Mouse (Mus musculus) forebrain, embryonic 10.5 days (tissue): ENCODE measurements around the gene Taf9b. TPM values are rescaled to one million over a fixed set of nuclear protein-coding genes. Genes with fewer than 3 reads are reported as not detected.
"Not testable (repeated sequence)": the region's sequence is repeated elsewhere in the genome, so short reads cannot be mapped to it uniquely, and the experiment has no call there.

Source experiments
- DNase-seq: peaks from one replicate; pipeline ENCODE4 v3.0.0-alpha.2; 2017; ENCODE audit warnings: low spot score; ENCODE audit errors: extremely low spot score
- H3K27ac ChIP-seq: fragments of 300-500 bp; sonication (generic); 2 replicates; pipeline ENCODE4 v1.5.1; 2016; ENCODE audit warnings: mild to moderate bottlenecking
- H3K27me3 ChIP-seq: fragments of 300-500 bp; sonication (generic); 2 replicates; pipeline ENCODE4 v1.6.1; 2016; ENCODE audit warnings: mild to moderate bottlenecking; ENCODE audit not compliant: poor library complexity, severe bottlenecking
- H3K36me3 ChIP-seq: fragments of 300-500 bp; sonication (generic); replicated peaks from 2 replicates; pipeline ENCODE4 v1.6.1; 2016; ENCODE audit warnings: mild to moderate bottlenecking, moderate library complexity
- H3K4me1 ChIP-seq: fragments of 300-500 bp; sonication (generic); 2 replicates; pipeline ENCODE4 v1.6.1; 2016
- H3K4me3 ChIP-seq: fragments of 300-500 bp; sonication (generic); 2 replicates; pipeline ENCODE4 v1.5.1; 2016; ENCODE audit warnings: mild to moderate bottlenecking, moderate library complexity
- H3K9me3 ChIP-seq: fragments of 300-500 bp; sonication (generic); 2 replicates; pipeline ENCODE4 v1.6.1; 2016; ENCODE audit warnings: mild to moderate bottlenecking, moderate library complexity
- WGBS: fragments of 180-500 bp; shearing (Covaris S2); methylation state at CpG from one replicate; pipeline ENCODE4 v1.1.7; 2016; 5-methylcytosine and 5-hydroxymethylcytosine counted together
- polyA plus RNA-seq: library from polyadenylated mRNA; unstranded; fragments of >200 nt; fragmentation: Nextera tagmentation; extraction: Ambion mirVana; gene quantifications from 2 replicates; pipeline ENCODE4 v1.2.1, GENCODE M21; 2016

The Taf9b gene
- polyA plus RNA-seq = 8.1 and 8.8 TPM in 2 replicates

- Histone ChIP-seq H3K36me3 (no peaks in the 10 kb centered on the region), H3K4me3 (peak within 1 kb of the TSS; percentile 64), H3K4me1 (no peaks in the 10 kb centered on the region), H3K27me3 (peaks cover 16% of the 10 kb centered on the region; the same call in 1 of the 2 replicates), H3K27ac (no peak within 1 kb of the TSS), H3K9me3 (peaks cover 10% of the 10 kb centered on the region)
- WGBS = 89% methylated on average over 25 of the region's 25 CpGs
- no peak for DNase-seq
Measured at GRCm38 (mm10) chrX:106221058-106221457, at the start of gene Taf9b. Gene Taf9b, minus strand, starts transcription at chrX:106221158.

- no peak for DNase-seq
- Histone ChIP-seq H3K4me1 (no peaks in the 10 kb centered on the region), H3K27ac (no peak within 1 kb of the TSS), H3K4me3 (no peak within 1 kb of the TSS), H3K27me3 (peaks cover 23% of the 10 kb centered on the region), H3K9me3 (no peaks in the 10 kb centered on the region), H3K36me3 (no peaks in the 10 kb centered on the region)
- WGBS = 93% methylated on average over 4 of the region's 4 CpGs
Measured at GRCm38 (mm10) chrX:106255276-106255675, 34.3 kb upstream of the Taf9b start, which contains the start of gene Fnd3c2. Gene Fnd3c2, minus strand, starts transcription at chrX:106255376.

DNA sequence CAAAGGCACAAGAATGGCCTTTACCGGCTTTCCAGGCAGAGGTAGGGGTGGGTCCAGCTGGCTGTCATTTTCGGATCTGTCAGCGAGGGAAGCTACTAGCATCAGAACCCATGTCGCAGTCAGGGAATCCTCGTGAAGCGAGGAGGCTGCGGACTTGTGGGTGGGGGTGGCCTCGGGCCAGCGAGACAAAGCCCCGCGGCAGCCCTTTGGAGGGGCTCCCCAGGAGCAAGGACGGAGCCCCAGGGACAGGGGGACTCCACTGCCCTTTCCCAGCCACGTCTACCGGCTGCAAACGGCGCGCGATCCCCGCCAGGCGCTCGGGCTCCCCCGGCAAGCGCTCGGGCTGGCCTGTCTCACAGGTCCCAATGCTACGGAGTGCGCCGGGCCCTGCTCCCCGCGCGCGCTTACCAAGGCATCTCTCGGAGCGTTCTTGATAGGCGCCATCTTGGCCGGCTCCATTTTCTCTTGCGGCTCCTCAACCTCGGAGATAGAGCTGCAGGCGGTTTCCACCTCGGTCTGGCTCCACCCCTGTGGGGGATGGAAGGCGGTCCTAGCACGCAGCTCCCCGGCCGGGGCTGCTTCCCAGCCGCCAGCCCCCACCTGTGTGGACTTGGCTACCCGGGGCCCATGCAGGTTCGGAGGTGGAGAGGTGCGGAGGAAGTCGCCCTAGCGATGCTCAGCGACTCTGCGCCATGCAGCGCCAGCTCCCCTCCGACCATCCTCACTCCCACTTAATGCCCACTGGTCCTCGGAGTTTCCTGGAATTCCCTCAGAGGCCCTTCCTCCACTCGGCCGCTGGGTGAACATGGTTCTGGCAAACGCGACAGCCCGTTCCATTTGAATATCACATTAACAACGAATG is 1.6 kb downstream of the Taf9b start:
- Histone ChIP-seq H3K36me3 (no peaks in the 10 kb centered on the region), H3K4me3 (peak overlapping the region; percentile 64), H3K27me3 (peaks cover 10% of the 10 kb centered on the region; the same call in 1 of the 2 replicates), H3K4me1 (no peaks in the 10 kb centered on the region), H3K27ac (peak overlapping the region; percentile 91), H3K9me3 (peaks cover 10% of the 10 kb centered on the region)
- peak; percentile 66 for DNase-seq
- WGBS = 22% methylated on average over 60 of the region's 60 CpGs

DNA sequence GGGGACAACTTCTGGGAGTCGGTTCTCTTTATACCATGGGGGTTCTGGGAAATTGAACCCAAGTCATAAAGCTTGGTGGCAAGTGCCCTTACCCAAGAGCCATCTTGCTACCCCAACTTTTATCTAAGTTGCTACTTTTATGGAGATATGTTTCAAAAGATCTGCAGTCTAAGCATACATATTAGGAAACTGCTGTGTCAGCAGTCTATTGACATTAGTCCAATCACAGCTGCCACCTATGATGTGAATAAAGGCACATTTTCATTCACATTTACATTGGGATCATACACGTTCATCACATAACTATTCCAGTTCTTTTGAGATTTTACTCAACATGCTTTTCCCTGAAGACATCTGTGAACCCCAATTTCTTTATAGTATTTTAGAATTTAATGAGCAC is 11.9 kb downstream of the Taf9b start:
- Histone ChIP-seq H3K36me3 (peaks cover 21% of the 10 kb centered on the region), H3K4me1 (no peaks in the 10 kb centered on the region), H3K27ac (no peak overlapping the region), H3K4me3 (no peak overlapping the region), H3K27me3 (no peaks in the 10 kb centered on the region), H3K9me3 (no peaks in the 10 kb centered on the region)
- 83% methylated on average over 2 of the region's 2 CpGs for WGBS
- DNase-seq = no peak

DNA sequence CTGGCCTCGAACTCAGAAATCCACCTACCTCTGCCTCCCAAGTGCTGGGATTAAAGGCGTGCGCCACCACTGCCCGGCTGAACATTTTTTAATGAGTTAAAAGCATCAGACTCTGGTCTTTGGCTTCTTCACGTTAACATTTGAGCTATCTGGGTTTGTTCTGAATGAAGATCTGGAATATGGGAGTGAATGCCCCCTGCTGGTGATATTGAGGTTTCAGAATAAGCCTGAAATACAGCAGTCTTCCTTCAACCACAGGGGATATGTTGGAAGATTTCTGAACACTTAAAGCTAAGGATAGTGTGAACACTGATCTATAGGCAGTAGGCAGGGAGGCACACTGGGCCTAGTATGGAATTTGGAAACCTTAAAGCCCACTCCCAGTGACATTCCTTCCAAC is 22.1 kb downstream of the Taf9b start:
- Histone ChIP-seq H3K27me3 (no peaks in the 10 kb centered on the region; the same call in none of the 2 replicates), H3K4me1 (no peaks in the 10 kb centered on the region), H3K9me3 (no peaks in the 10 kb centered on the region), H3K4me3 (no peak overlapping the region), H3K27ac (no peak overlapping the region), H3K36me3 (peaks cover 94% of the 10 kb centered on the region)
- WGBS = 91% methylated on average over 5 of the region's 5 CpGs
- no peak for DNase-seq

DNA sequence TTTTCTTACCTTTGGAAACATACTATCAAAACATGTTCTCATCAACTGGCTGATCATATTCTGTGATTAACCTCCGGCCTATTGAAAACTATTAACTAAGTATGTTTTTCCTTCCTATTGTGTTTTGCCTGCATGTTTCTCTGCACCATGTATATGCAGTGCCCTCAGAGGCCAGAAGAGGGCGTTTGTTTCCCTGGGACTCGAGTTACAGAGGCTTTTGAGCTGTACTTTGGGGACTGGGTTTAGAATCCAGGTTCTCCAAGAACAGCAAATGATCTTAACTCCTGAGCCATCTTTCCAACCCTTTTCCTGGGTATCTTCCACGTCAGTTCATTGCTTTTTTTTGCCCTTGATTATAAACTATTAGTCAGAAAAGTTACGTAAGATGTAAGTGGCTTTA is 23.6 kb downstream of the Taf9b start:
- DNase-seq = no peak
- no peaks in the 10 kb centered on the region; the same call in none of the 2 replicates for H3K27me3 ChIP-seq
- 68% methylated on average over 5 of the region's 5 CpGs for WGBS
- H3K9me3 ChIP-seq = no peaks in the 10 kb centered on the region
- no peaks in the 10 kb centered on the region for H3K4me1 ChIP-seq
- H3K4me3 ChIP-seq = no peak overlapping the region
- peaks cover 98% of the 10 kb centered on the region for H3K36me3 ChIP-seq
- H3K27ac ChIP-seq = no peak overlapping the region

DNA sequence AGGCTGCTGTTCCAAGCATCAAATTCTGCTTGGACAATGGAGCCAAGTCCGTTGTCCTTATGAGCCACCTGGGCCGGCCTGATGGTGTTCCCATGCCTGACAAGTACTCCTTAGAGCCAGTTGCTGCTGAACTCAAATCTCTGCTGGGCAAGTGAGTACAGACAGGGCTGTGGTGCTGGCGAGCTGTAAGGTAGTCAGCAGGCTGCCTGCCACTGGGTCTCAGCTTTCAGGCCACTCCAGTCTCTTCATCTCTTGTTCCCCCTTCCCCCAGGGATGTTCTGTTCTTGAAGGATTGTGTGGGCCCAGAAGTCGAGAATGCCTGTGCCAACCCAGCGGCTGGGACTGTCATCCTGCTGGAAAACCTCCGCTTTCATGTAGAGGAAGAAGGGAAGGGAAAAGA is 26.6 kb downstream of the Taf9b start:
- peaks cover 95% of the 10 kb centered on the region for H3K36me3 ChIP-seq
- H3K27ac ChIP-seq, H3K27me3 ChIP-seq, DNase-seq, H3K4me3 ChIP-seq, H3K9me3 ChIP-seq: not testable (repeated sequence)
- H3K4me1 ChIP-seq = peaks cover 15% of the 10 kb centered on the region
- WGBS = 88% methylated on average over 6 of the region's 6 CpGs

- Histone ChIP-seq H3K4me1 (peaks cover 36% of the 10 kb centered on the region), H3K36me3 (peaks cover 56% of the 10 kb centered on the region), H3K9me3 (no peaks in the 10 kb centered on the region), H3K4me3 (peak overlapping the region; percentile 63), H3K27me3 (peaks cover 26% of the 10 kb centered on the region), H3K27ac (no peak overlapping the region)
- WGBS = 40% methylated on average over 4 of the region's 4 CpGs
- DNase-seq = no peak
Measured at GRCm38 (mm10) chrX:106190091-106190490, 30.9 kb downstream of the Taf9b start.

DNA sequence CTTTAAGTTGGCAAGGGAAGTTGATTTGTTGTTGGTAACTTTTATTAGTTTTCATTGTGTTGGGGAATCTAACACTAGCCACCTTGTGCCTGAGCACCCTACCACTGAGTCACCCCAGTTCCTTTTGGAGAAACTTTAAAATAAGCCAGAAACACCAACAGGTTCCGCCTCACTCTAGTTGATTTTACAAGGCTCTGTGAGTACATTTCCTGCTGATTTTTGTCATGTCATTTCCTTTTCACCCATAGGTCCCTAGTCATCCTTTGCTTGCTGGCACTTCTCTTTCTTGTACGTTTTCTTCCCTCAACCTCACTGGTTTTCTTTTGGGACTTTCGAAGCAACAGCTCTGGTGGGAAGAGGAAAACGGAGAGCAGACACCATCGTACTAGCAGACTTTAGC is 31.6 kb downstream of the Taf9b start:
- H3K4me3 ChIP-seq = peak overlapping the region; percentile 63
- peak overlapping the region; percentile 91 for H3K27ac ChIP-seq
- H3K27me3 ChIP-seq = peaks cover 27% of the 10 kb centered on the region
- H3K9me3 ChIP-seq = no peaks in the 10 kb centered on the region
- H3K4me1 ChIP-seq = peaks cover 41% of the 10 kb centered on the region
- no peak for DNase-seq
- 58% methylated on average over 5 of the region's 5 CpGs for WGBS
- H3K36me3 ChIP-seq = peaks cover 49% of the 10 kb centered on the region

GRCm38 (mm10) chrX:106187737-106188136 is 33.2 kb downstream of the Taf9b start:
- H3K9me3 ChIP-seq = no peaks in the 10 kb centered on the region
- peak overlapping the region; percentile 63 for H3K4me3 ChIP-seq
- H3K27me3 ChIP-seq = peaks cover 38% of the 10 kb centered on the region
- H3K27ac ChIP-seq = peak overlapping the region; percentile 91
- H3K4me1 ChIP-seq = peaks cover 48% of the 10 kb centered on the region
- H3K36me3 ChIP-seq = peaks cover 33% of the 10 kb centered on the region
- 22% methylated on average over 12 of the region's 12 CpGs for WGBS
- no peak for DNase-seq

DNA sequence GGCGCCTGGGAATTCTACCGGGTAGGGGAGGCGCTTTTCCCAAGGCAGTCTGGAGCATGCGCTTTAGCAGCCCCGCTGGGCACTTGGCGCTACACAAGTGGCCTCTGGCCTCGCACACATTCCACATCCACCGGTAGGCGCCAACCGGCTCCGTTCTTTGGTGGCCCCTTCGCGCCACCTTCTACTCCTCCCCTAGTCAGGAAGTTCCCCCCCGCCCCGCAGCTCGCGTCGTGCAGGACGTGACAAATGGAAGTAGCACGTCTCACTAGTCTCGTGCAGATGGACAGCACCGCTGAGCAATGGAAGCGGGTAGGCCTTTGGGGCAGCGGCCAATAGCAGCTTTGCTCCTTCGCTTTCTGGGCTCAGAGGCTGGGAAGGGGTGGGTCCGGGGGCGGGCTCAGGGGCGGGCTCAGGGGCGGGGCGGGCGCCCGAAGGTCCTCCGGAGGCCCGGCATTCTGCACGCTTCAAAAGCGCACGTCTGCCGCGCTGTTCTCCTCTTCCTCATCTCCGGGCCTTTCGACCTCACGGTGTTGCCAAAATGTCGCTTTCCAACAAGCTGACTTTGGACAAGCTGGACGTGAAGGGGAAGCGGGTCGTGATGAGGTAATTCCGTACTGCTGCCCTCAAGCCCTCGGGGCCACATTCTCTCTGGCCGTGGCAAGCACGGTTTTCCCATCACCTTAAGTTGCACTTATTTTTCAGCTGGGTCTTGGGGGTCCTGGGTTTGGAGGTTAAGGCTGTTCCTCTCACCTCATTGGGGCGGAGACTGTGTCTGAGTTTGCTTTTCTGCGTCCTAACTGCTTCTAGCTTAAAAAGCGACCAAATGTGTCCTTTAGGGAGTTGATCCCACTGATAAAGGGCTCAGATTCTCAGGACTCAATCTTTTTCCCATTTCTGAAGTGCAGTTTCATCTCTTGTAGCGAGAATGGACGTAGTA is 34.0 kb downstream of the Taf9b start, which contains the start of gene Pgk1:
Pgk1 (plus strand) TSS at position 388 of the 937 bp plus-strand sequence.
- Histone ChIP-seq H3K9me3 (no peaks in the 10 kb centered on the region), H3K4me1 (peaks cover 48% of the 10 kb centered on the region), H3K27me3 (peaks cover 41% of the 10 kb centered on the region), H3K36me3 (peaks cover 25% of the 10 kb centered on the region), H3K4me3 (peak within 1 kb of the TSS; percentile 63), H3K27ac (peak within 1 kb of the TSS; percentile 91)
- WGBS = 15% methylated on average over 55 of the region's 55 CpGs
- DNase-seq = peak; percentile 89

DNA sequence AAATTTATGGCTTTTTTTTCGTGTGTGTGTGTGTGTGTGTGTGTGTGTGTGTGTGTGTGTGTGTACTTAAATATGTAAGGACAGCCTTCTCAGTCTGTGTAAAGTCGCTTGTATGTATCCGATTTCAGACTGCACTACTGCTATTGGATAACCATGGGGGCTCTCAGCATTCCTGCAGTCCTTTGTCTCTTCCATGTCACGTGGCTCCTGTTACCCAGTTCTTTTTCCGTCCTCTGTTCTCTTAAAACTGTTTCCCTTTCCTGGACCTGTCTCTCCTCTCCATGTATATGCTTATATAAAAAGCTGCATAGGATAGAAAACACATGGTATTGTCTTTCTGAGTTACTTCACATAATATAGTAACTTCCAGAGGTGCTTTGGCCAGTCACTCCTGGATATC is 35.3 kb downstream of the Taf9b start:
- Histone ChIP-seq H3K4me3 (peak overlapping the region; percentile 63), H3K27me3 (peaks cover 44% of the 10 kb centered on the region), H3K27ac (peak overlapping the region; percentile 91), H3K4me1 (peaks cover 46% of the 10 kb centered on the region), H3K9me3 (no peaks in the 10 kb centered on the region), H3K36me3 (peaks cover 14% of the 10 kb centered on the region)
- DNase-seq = peak; percentile 41
- WGBS = 13% methylated on average over 5 of the region's 5 CpGs
